Mouse (Mus musculus) CD4-positive, CD25-positive, alpha-beta regulatory T cell, adult 4 months (primary cell): ENCODE results near the gene Stat5b. TPM values are rescaled to one million over a fixed set of nuclear protein-coding genes. Genes with fewer than 3 reads are reported as not detected.

ENCODE experiments used
- ATAC-seq: one replicate; pipeline ENCODE4 v1.8.0; 2017
- polyA plus RNA-seq, 2 experiments: library from polyadenylated mRNA; unstranded; fragments of 100-300 nt; shearing (Covaris generic); gene quantifications; one replicate each; pipeline ENCODE4 v1.2.1; 2017

Stat5b gene
- polyA plus RNA-seq, 2 experiments from 2014 or later = 39.3 to 53.2 TPM

GRCm38 (mm10) chr11:100761547-100762045 lies 88.9 kb downstream of the Stat5b start:
- peak; percentile 62 for ATAC-seq

- ATAC-seq = peak; percentile 81
Measured at GRCm38 (mm10) chr11:100759611-100760233, 90.8 kb downstream of the Stat5b start, which contains the start of gene Kcnh4. Kcnh4 (minus strand) TSS chr11:100759942.

- ATAC-seq = no peak
Measured at GRCm38 (mm10) chr11:100758707-100759610, 91.6 kb downstream of the Stat5b start.

- no peak for ATAC-seq
Measured at GRCm38 (mm10) chr11:100757566-100757965, 93.0 kb downstream of the Stat5b start.

- ATAC-seq = no peak
Measured at GRCm38 (mm10) chr11:100756476-100756875, 94.0 kb downstream of the Stat5b start.

- ATAC-seq = no peak
Measured at GRCm38 (mm10) chr11:100754693-100755057, 95.8 kb downstream of the Stat5b start.

GRCm38 (mm10) chr11:100754021-100754692 lies 96.4 kb downstream of the Stat5b start:
- ATAC-seq = no peak

- ATAC-seq = no peak
Measured at GRCm38 (mm10) chr11:100752294-100752693, 98.2 kb downstream of the Stat5b start.

GRCm38 (mm10) chr11:100750127-100750526 lies 100.4 kb downstream of the Stat5b start:
- no peak for ATAC-seq

- no peak for ATAC-seq
Measured at GRCm38 (mm10) chr11:100749469-100749868, 101.1 kb downstream of the Stat5b start.

GRCm38 (mm10) chr11:100748620-100749019 lies 101.9 kb downstream of the Stat5b start:
- no peak for ATAC-seq

GRCm38 (mm10) chr11:100747114-100747513 lies 103.4 kb downstream of the Stat5b start:
- ATAC-seq = no peak

- no peak for ATAC-seq
Measured at GRCm38 (mm10) chr11:100746546-100746945, 104.0 kb downstream of the Stat5b start.

GRCm38 (mm10) chr11:100745085-100745484 lies 105.4 kb downstream of the Stat5b start:
- peak; percentile 65 for ATAC-seq

GRCm38 (mm10) chr11:100741348-100741747 lies 109.2 kb downstream of the Stat5b start:
- no peak for ATAC-seq

- no peak for ATAC-seq
Measured at GRCm38 (mm10) chr11:100738749-100739148, 111.8 kb downstream of the Stat5b start.

- ATAC-seq = peak; percentile 97
Measured at GRCm38 (mm10) chr11:100738066-100738604, 112.4 kb downstream of the Stat5b start, which contains the start of gene Rab5c. Rab5c (minus strand) TSS chr11:100738215.

GRCm38 (mm10) chr11:100737105-100737733 lies 113.3 kb downstream of the Stat5b start:
- no peak for ATAC-seq

- ATAC-seq = no peak
Measured at GRCm38 (mm10) chr11:100736746-100737080, 113.8 kb downstream of the Stat5b start.

GRCm38 (mm10) chr11:100735954-100736745 lies 114.4 kb downstream of the Stat5b start:
- no peak for ATAC-seq

- peak; percentile 21 for ATAC-seq
Measured at GRCm38 (mm10) chr11:100735134-100735865, 115.2 kb downstream of the Stat5b start.
